ENCODE assay signal across 18 mouse cellular contexts in the genomic region with DNA sequence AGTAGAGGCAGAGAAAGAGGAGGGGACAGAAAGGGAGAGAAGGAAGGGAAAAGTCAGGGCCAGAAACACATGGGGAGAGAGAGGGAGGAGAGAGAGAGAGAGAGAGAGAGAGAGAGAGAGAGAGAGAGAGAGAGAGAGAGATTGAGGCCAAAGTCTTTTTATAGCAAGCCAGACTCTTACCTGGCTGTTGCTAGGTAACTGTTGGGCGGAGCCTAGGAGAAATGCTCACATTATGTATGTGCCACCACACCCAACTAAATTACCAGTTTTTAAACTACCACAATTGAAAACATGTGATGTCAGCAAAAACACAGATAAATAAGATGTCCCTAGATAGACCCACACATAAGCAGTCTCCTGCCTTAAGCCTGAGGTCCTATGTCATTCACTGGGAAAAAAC. TPM values are rescaled to one million over a fixed set of nuclear protein-coding genes. Genes with fewer than 3 reads are reported as not detected.
"Had no signal": no experiment of that assay in that cellular context is flagged by ENCODE, and none has a peak within 500 bp of the region (broad histone marks: within the 10 kb centered on the region; RNA-seq: fewer than 3 reads in every experiment).

No protein-coding gene starts in this region.

- DNase-seq: lung, adult 18-20 months; lung, postnatal 4 days; midbrain, embryonic 14.5 days; right cerebral cortex, postnatal 14 days; thymus, adult 18-20 months; thymus, postnatal 14 days; thymus, postnatal 36 days had no signal

- ATAC-seq: lung, postnatal 0 days; midbrain, embryonic 16.5 days had no signal

- H3K9me3 ChIP-seq: lung, embryonic 15.5 days; midbrain, embryonic 10.5 days; midbrain, embryonic 12.5 days; neural tube, embryonic 13.5 days; neural tube, embryonic 15.5 days; stomach, embryonic 15.5 days had no signal

- H3K36me3 ChIP-seq: lung, embryonic 15.5 days; midbrain, embryonic 10.5 days; midbrain, embryonic 12.5 days; neural tube, embryonic 13.5 days; neural tube, embryonic 15.5 days; stomach, embryonic 15.5 days had no signal

- H3K27me3 ChIP-seq: lung, embryonic 15.5 days; midbrain, embryonic 12.5 days; neural tube, embryonic 13.5 days; neural tube, embryonic 15.5 days; stomach, embryonic 15.5 days had no signal

- H3K4me2 ChIP-seq: lung, embryonic 15.5 days; midbrain, embryonic 12.5 days; neural tube, embryonic 13.5 days; neural tube, embryonic 15.5 days; stomach, embryonic 15.5 days had no signal

- H3K4me1 ChIP-seq: midbrain, embryonic 12.5 days had no signal

- H3K27ac ChIP-seq: liver, embryonic 14.5 days; lung, embryonic 15.5 days; midbrain, embryonic 10.5 days; midbrain, embryonic 12.5 days; neural tube, embryonic 13.5 days; neural tube, embryonic 15.5 days; stomach, embryonic 15.5 days had no signal

- H3K4me3 ChIP-seq: lung, embryonic 15.5 days; midbrain, embryonic 10.5 days; midbrain, embryonic 12.5 days; myocyte; neural tube, embryonic 13.5 days; neural tube, embryonic 15.5 days; stomach, embryonic 15.5 days had no signal

- H3K9ac ChIP-seq: liver, embryonic 14.5 days; lung, embryonic 15.5 days; midbrain, embryonic 12.5 days; neural tube, embryonic 13.5 days; neural tube, embryonic 15.5 days; stomach, embryonic 15.5 days had no signal

RNA-seq across cellular contexts. Expression of gene Ppp1r36, which starts 58.8 kb away (rescaled TPM):
- polyA plus RNA-seq: myocyte; spleen, adult 2 months had no signal
